Mouse (Mus musculus) neural tube, embryonic 11.5 days (tissue): ENCODE data around the gene Siah2. TPM values are rescaled to one million over a fixed set of nuclear protein-coding genes. Genes with fewer than 3 reads are reported as not detected.

Experiments
- ATAC-seq: fragments of 200-750 bp; cut with Nextera tagmentation; 2 replicates; pipeline ENCODE4 v1.8.0; 2017; ENCODE audit warnings: moderate number of reproducible peaks, mild to moderate bottlenecking, moderate TSS enrichment, moderate library complexity; ENCODE audit not compliant: insufficient read depth, low FRiP score, low TSS enrichment
- DNase-seq: peaks from one replicate; pipeline ENCODE4 v3.0.0-alpha.2; 2015; ENCODE audit warnings: low spot score
- H3K27ac ChIP-seq: fragments of 300-500 bp; sonication (generic); 2 replicates; pipeline ENCODE4 v1.5.1; 2014; ENCODE audit warnings: low read depth, mild to moderate bottlenecking, low read length
- H3K27me3 ChIP-seq: fragments of 300-500 bp; sonication (generic); 2 replicates; pipeline ENCODE4 v1.6.1; 2014; ENCODE audit warnings: mild to moderate bottlenecking, low read length, mixed read lengths; ENCODE audit not compliant: control insufficient read depth, insufficient read depth
- H3K36me3 ChIP-seq: fragments of 300-500 bp; sonication (generic); 2 replicates; pipeline ENCODE4 v1.6.1; 2014; ENCODE audit warnings: mild to moderate bottlenecking, low read length, moderate library complexity, mixed read lengths; ENCODE audit not compliant: control insufficient read depth, insufficient read depth
- H3K4me1 ChIP-seq: fragments of 300-500 bp; sonication (generic); 2 replicates; pipeline ENCODE4 v1.6.1; 2014; ENCODE audit warnings: low read length, mixed read lengths; ENCODE audit not compliant: control insufficient read depth, insufficient read depth
- H3K4me2 ChIP-seq: fragments of 300-500 bp; sonication (generic); 2 replicates; pipeline ENCODE4 v1.6.1; 2014; ENCODE audit warnings: low read depth, mild to moderate bottlenecking, moderate library complexity
- H3K4me3 ChIP-seq: fragments of 300-500 bp; sonication (generic); 2 replicates; pipeline ENCODE4 v1.5.1; 2014; ENCODE audit warnings: low read depth, low read length
- H3K9ac ChIP-seq: fragments of 300-500 bp; sonication (generic); 2 replicates; pipeline ENCODE4 v1.6.1; 2014; ENCODE audit warnings: mild to moderate bottlenecking, low read length
- H3K9me3 ChIP-seq: fragments of 300-500 bp; sonication (generic); 2 replicates; pipeline ENCODE4 v1.6.1; 2016; ENCODE audit warnings: low read length; ENCODE audit not compliant: control insufficient read depth
- WGBS: fragments of 180-500 bp; shearing (Covaris S2); extraction: QIAGEN DNeasy Blood & Tissue Kit; methylation state at CpG from one replicate; pipeline ENCODE4 v1.1.7; 2014; 5-methylcytosine and 5-hydroxymethylcytosine counted together
- polyA plus RNA-seq: library from polyadenylated mRNA; unstranded; fragments of >200 nt; fragmentation: Nextera tagmentation; extraction: Ambion mirVana; gene quantifications from 2 replicates; pipeline ENCODE4 v1.2.1, GENCODE M21; 2014

Siah2 gene
- polyA plus RNA-seq, 1 experiment from 2014 or later, result 6.4 TPM

- Histone ChIP-seq H3K9me3 (no peaks in the 10 kb centered on the region), H3K4me2 (no peak overlapping the region), H3K27ac (no peak overlapping the region), H3K9ac (no peak overlapping the region), H3K4me3 (no peak overlapping the region), H3K36me3 (no peaks in the 10 kb centered on the region), H3K4me1 (peaks cover under 1% of the 10 kb centered on the region; the same call in 1 of the 2 replicates), H3K27me3 (no peaks in the 10 kb centered on the region)
- WGBS, result 84% methylated on average over 4 of the region's 4 CpGs
- DNase-seq, result no peak
- ATAC-seq, result no peak
These were observed 9.9 kb downstream of the Siah2 start for GRCm38 (mm10) chr3:58682336-58682735.

GRCm38 (mm10) chr3:58681831-58682230 lies 10.4 kb downstream of the Siah2 start:
- 17% methylated on average over 2 of the region's 2 CpGs for WGBS
- DNase-seq, result no peak
- H3K36me3 ChIP-seq, result no peaks in the 10 kb centered on the region
- no peaks in the 10 kb centered on the region for H3K27me3 ChIP-seq
- H3K9ac ChIP-seq, result no peak overlapping the region
- H3K4me2 ChIP-seq, result no peak overlapping the region
- peaks cover 4% of the 10 kb centered on the region for H3K4me1 ChIP-seq
- no peak overlapping the region for H3K4me3 ChIP-seq
- no peak overlapping the region for H3K27ac ChIP-seq
- no peaks in the 10 kb centered on the region for H3K9me3 ChIP-seq
- ATAC-seq, result no peak

- WGBS, result 78% methylated on average over 7 of the region's 7 CpGs
These were observed 11.1 kb downstream of the Siah2 start for GRCm38 (mm10) chr3:58680943-58681637.

GRCm38 (mm10) chr3:58679996-58680395 lies 12.2 kb downstream of the Siah2 start:
- no peak overlapping the region for H3K9ac ChIP-seq
- peaks cover 4% of the 10 kb centered on the region for H3K4me1 ChIP-seq
- H3K9me3 ChIP-seq, result no peaks in the 10 kb centered on the region
- no peak for ATAC-seq
- DNase-seq, result no peak
- 20% methylated on average over 4 of the region's 4 CpGs for whole genome bisulfite sequencing
- H3K27ac ChIP-seq, result no peak overlapping the region
- H3K36me3 ChIP-seq, result no peaks in the 10 kb centered on the region
- no peaks in the 10 kb centered on the region for H3K27me3 ChIP-seq
- no peak overlapping the region for H3K4me3 ChIP-seq
- no peak overlapping the region for H3K4me2 ChIP-seq

More at GRCm38 (mm10) chr3:58680943-58681637, 11.1 kb downstream of the Siah2 start:
- no peaks in the 10 kb centered on the region for H3K9me3 ChIP-seq
- no peak overlapping the region for H3K4me3 ChIP-seq
- peaks cover 4% of the 10 kb centered on the region for H3K4me1 ChIP-seq
- ATAC-seq, result no peak
- H3K36me3 ChIP-seq, result no peaks in the 10 kb centered on the region
- H3K27me3 ChIP-seq, result no peaks in the 10 kb centered on the region
- DNase-seq, result no peak
- no peak overlapping the region for H3K4me2 ChIP-seq
- no peak overlapping the region for H3K27ac ChIP-seq
- no peak overlapping the region for H3K9ac ChIP-seq

GRCm38 (mm10) chr3:58678905-58679304 lies 13.3 kb downstream of the Siah2 start:
- H3K4me1 ChIP-seq, result peaks cover 4% of the 10 kb centered on the region
- 46% methylated on average over 2 of the region's 2 CpGs for WGBS
- no peaks in the 10 kb centered on the region for H3K36me3 ChIP-seq
- no peak overlapping the region for H3K4me3 ChIP-seq
- no peak overlapping the region for H3K4me2 ChIP-seq
- no peak for DNase-seq
- no peaks in the 10 kb centered on the region for H3K27me3 ChIP-seq
- no peaks in the 10 kb centered on the region for H3K9me3 ChIP-seq
- no peak for ATAC-seq
- no peak overlapping the region for H3K27ac ChIP-seq
- H3K9ac ChIP-seq, result no peak overlapping the region

- Histone ChIP-seq H3K4me3 (no peak overlapping the region), H3K27me3 (no peaks in the 10 kb centered on the region), H3K27ac (no peak overlapping the region), H3K9me3 (no peaks in the 10 kb centered on the region), H3K4me2 (no peak overlapping the region), H3K36me3 (no peaks in the 10 kb centered on the region), H3K4me1 (peaks cover 4% of the 10 kb centered on the region), H3K9ac (no peak overlapping the region)
- ATAC-seq, result no peak
- no peak for DNase-seq
- 52% methylated on average over 8 of the region's 8 CpGs for WGBS
These were observed 13.8 kb downstream of the Siah2 start for GRCm38 (mm10) chr3:58678384-58678783.

GRCm38 (mm10) chr3:58677615-58678014 lies 14.6 kb downstream of the Siah2 start:
- 37% methylated on average over 3 of the region's 3 CpGs for WGBS
- ATAC-seq (no peak), DNase-seq (no peak)
- no peak overlapping the region for H3K4me3 ChIP-seq
- H3K4me1 ChIP-seq, result peaks cover 4% of the 10 kb centered on the region
- no peak overlapping the region for H3K4me2 ChIP-seq
- H3K36me3 ChIP-seq, result no peaks in the 10 kb centered on the region
- no peaks in the 10 kb centered on the region for H3K27me3 ChIP-seq
- no peak overlapping the region for H3K27ac ChIP-seq
- H3K9me3 ChIP-seq, result no peaks in the 10 kb centered on the region
- no peak overlapping the region for H3K9ac ChIP-seq

GRCm38 (mm10) chr3:58673295-58673694 lies 18.9 kb downstream of the Siah2 start:
- 96% methylated on average over 5 of the region's 5 CpGs for WGBS
- ATAC-seq, result no peak
- no peak overlapping the region for H3K9ac ChIP-seq

GRCm38 (mm10) chr3:58672481-58673183 lies 19.6 kb downstream of the Siah2 start:
- H3K4me3 ChIP-seq, result no peak overlapping the region
- peaks cover 4% of the 10 kb centered on the region for H3K4me1 ChIP-seq
- no peak for DNase-seq
- no peak overlapping the region for H3K4me2 ChIP-seq
- H3K27ac ChIP-seq, result no peak overlapping the region
- no peak overlapping the region for H3K9ac ChIP-seq
- H3K36me3 ChIP-seq, result no peaks in the 10 kb centered on the region
- no peak for ATAC-seq
- 63% methylated on average over 4 of the region's 4 CpGs for WGBS
- no peaks in the 10 kb centered on the region for H3K9me3 ChIP-seq
- H3K27me3 ChIP-seq, result no peaks in the 10 kb centered on the region

More at GRCm38 (mm10) chr3:58673295-58673694, 18.9 kb downstream of the Siah2 start:
- Histone ChIP-seq H3K4me2 (no peak overlapping the region), H3K9me3 (no peaks in the 10 kb centered on the region), H3K27ac (no peak overlapping the region), H3K27me3 (no peaks in the 10 kb centered on the region), H3K36me3 (no peaks in the 10 kb centered on the region), H3K4me1 (peaks cover 4% of the 10 kb centered on the region), H3K4me3 (no peak overlapping the region)
- no peak for DNase-seq
